Mouse (Mus musculus): ENCODE results near the gene Ago1.

DNA sequence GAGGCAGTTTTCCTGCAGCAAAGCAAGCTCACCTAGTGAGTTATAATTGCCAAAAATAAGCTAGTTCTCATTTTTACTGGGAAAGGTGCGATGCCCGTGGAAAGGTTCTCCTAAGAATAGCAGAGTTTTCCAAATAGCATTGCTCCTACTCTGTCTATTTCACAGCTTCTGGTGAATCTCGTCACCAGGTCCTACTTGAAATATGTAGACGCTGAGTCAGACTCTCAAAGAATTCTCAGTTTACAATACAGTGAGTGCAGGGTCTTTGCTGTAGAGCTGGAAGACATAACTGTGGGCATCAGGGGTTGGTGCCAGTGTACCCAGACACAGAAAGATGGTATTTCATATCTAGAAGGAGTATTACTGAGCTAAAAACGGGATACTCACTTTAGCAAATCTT lies 42.6 kb upstream of the Ago1 start:
- no peak for TF ChIP-seq POLR2A (IDR thresholded peaks at IDR 0.05; ENCODE audit: low read depth, low read length)
- no peak for TF ChIP-seq CTCF (IDR thresholded peaks at IDR 0.05; ENCODE audit: borderline replicate concordance, insufficient read depth, low read length)

Data from embryonic fibroblast, embryonic 13.5 days (primary cell).